Mouse (Mus musculus) thymus, adult 2 months (tissue): Measurements from ENCODE around the gene Tpcn1. TPM values are rescaled to one million over a fixed set of nuclear protein-coding genes. Genes with fewer than 3 reads are reported as not detected.

ENCODE experiments used
- DNase-seq: peaks from one replicate; pipeline ENCODE4 v3.0.0; 2021
- H3K27ac ChIP-seq: fragments of 200-500 bp; 2 replicates; pipeline ENCODE4 v1.5.1; 2012; ENCODE audit warnings: low read length, control low read depth; ENCODE audit not compliant: control insufficient read depth, insufficient read depth
- H3K27me3 ChIP-seq: fragments of 200-500 bp; 2 replicates; pipeline ENCODE4 v1.6.1; 2012; ENCODE audit warnings: mild to moderate bottlenecking, low read length, moderate library complexity, mixed read lengths; ENCODE audit not compliant: control insufficient read depth, insufficient read depth
- H3K36me3 ChIP-seq: fragments of 200-500 bp; 2 replicates; pipeline ENCODE4 v1.6.1; 2012; ENCODE audit warnings: mild to moderate bottlenecking, low read length, moderate library complexity; ENCODE audit not compliant: control insufficient read depth, insufficient read depth
- H3K4me1 ChIP-seq: fragments of 200-500 bp; replicated peaks from 2 replicates; pipeline ENCODE4 v1.6.1; 2012; ENCODE audit warnings: low read length; ENCODE audit not compliant: control insufficient read depth, insufficient read depth
- H3K4me3 ChIP-seq: fragments of 200-500 bp; 2 replicates; pipeline ENCODE4 v1.5.1; 2012; ENCODE audit warnings: mild to moderate bottlenecking, low read length, control low read depth, moderate library complexity; ENCODE audit not compliant: control insufficient read depth, insufficient read depth
- CTCF ChIP-seq: fragments of 200-500 bp; IDR thresholded peaks from 2 replicates; pipeline ENCODE4 v1.5.1; 2012; ENCODE audit warnings: mild to moderate bottlenecking, control low read depth, low read length, moderate library complexity, borderline replicate concordance; ENCODE audit not compliant: control insufficient read depth, poor library complexity, insufficient read depth; ENCODE audit errors: extremely low read depth
- POLR2A ChIP-seq: fragments of 200-500 bp; IDR thresholded peaks from 2 replicates; pipeline ENCODE4 v1.6.1; 2012; ENCODE audit warnings: mild to moderate bottlenecking, low read length, control low read depth, moderate library complexity; ENCODE audit not compliant: control insufficient read depth, poor library complexity, insufficient read depth; ENCODE audit errors: extremely low read depth
- WGBS: fragments of 180-500 bp; shearing (Covaris S2); methylation state at CpG from one replicate; pipeline ENCODE4 v1.1.7; 2018; 5-methylcytosine and 5-hydroxymethylcytosine counted together
- polyA plus RNA-seq: library from polyadenylated mRNA; depleted of rRNA; stranded (reverse); fragments of >200 nt; gene quantifications from 2 replicates; pipeline ENCODE4 v1.2.3, GENCODE M21; 2012

The Tpcn1 gene
- polyA plus RNA-seq, 1 experiment, result 203 TPM

DNA sequence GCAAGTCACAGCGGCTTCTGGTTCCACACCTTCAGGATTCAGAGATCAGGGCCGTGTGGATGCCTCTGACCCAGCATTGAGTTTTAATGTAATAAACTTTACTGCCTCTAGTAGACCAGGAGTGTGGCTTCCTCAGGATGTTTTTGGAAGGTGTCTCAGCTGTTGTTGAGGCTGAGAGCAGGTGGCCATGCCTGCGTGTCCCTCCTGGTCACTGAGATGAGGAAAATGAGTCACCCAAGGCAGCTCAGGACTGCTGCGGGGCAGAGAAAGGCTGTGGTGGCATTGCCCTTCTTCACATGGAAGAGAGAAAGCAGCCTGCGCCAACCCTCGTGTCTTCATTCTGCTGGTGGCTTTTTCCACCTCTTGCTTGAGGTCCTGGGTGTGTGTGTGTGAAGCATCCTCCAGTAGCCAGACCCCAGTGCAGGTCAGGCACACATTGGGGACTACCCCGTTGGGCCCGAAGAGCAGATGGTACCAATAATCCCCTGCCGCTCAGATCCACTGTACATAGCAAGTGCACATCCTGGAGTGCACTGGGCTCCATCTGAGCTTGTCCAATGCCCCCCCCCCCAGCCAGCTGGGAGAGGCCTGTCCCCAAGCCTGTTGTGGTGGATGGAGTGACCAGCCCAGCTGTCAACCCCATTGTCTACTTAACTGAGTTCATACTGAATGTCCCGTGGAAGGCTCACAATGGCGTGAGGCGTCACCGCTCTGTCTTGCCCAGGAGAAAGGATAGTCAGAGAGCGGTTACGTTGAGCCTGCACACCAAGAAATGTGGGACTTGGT, 39.2 kb upstream of the Tpcn1 start:
- WGBS, result 96% methylated on average over 15 of the region's 15 CpGs
- no peak overlapping the region for H3K27ac ChIP-seq
- H3K27me3 ChIP-seq, result no peaks in the 10 kb centered on the region
- no peak for TF ChIP-seq CTCF
- TF ChIP-seq POLR2A, result no peak
- H3K4me3 ChIP-seq, result no peak overlapping the region
- DNase-seq, result no peak
- peaks cover 43% of the 10 kb centered on the region for H3K36me3 ChIP-seq
- peaks cover 51% of the 10 kb centered on the region for H3K4me1 ChIP-seq

DNA sequence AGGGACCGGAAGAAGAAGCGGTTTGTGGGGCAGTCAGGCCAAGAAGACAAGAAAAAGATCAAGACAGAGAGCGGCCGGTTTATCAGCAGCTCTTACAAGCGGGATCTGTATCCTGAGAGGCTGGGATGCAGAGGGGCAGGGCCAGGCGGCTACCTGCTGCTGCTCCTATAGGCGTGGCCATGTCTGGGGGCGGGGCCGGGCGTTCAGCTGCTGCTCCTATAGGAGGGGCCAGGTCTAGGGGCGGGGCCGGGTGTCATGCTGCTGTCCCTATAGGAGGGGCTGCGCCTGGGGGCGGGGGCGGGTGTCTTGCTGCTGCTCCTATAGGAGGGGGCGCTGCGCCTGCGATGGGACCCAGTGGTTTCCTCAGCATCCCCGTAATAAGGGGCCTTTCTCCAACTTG, 37.9 kb upstream of the Tpcn1 start:
- Histone ChIP-seq H3K4me1 (peaks cover 60% of the 10 kb centered on the region), H3K4me3 (no peak overlapping the region), H3K27ac (no peak overlapping the region), H3K36me3 (peaks cover 43% of the 10 kb centered on the region), H3K27me3 (no peaks in the 10 kb centered on the region)
- TF ChIP-seq POLR2A, result no peak
- TF ChIP-seq CTCF, result no peak
- WGBS, result 87% methylated on average over 19 of the region's 19 CpGs
- DNase-seq, result no peak

DNA sequence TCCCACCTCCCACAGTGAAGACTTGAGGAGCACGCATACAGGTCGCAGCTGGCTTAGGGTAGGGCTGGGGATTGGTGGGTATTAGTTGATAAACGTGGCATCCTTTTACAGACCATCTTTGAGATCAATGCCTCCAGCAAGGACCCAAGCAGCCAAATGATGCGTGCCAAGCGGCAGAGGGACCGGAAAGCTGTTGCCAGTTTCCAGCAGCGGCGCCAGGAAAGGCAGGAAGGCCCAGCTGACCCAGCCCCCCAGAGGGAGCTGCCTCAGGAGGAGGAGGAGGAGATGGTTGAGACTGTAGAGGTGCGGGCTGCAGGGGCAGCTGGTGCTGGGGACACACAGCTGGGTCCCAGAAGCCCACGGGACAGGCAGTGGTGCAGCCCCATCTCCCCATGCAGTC, 36.0 kb upstream of the Tpcn1 start:
- no peaks in the 10 kb centered on the region for H3K27me3 ChIP-seq
- TF ChIP-seq POLR2A, result no peak
- TF ChIP-seq CTCF, result no peak
- 97% methylated on average over 10 of the region's 10 CpGs for whole genome bisulfite sequencing
- H3K27ac ChIP-seq, result no peak overlapping the region
- H3K36me3 ChIP-seq, result peaks cover 50% of the 10 kb centered on the region
- no peak for DNase-seq
- peaks cover 59% of the 10 kb centered on the region for H3K4me1 ChIP-seq
- H3K4me3 ChIP-seq, result no peak overlapping the region

DNA sequence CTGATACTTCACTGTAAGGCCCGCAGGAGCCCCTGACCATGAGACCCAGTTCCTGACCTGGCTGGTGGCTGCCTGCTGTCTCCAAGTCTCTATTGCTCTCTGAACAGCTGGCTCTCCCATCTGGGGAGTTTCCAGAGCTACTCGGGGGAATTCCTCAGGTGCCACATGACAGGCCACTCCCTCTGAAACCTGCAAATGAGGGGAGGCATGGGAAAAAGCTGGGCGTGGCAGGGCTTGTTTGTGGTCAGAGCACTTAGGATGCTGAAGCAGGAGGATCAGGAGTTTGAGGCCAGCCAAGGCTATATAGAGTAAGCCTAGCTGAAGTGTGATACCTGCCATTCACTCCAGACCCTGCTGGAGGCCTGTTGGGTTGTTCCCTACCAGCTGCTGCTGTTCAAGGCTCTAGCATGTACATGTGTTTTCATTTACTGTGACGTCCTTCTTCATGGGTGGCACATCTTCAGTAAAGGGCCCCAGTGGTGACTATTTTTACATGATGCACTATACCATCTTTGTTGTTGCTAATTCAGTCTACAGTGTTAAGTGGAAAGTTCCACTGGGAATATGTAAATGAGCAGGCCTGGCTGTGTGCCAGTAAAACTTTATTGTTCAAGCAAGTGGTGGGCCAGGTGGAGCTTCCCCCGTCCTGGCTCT, 33.9 kb upstream of the Tpcn1 start:
- Histone ChIP-seq H3K36me3 (peaks cover 48% of the 10 kb centered on the region), H3K4me3 (peak overlapping the region; percentile 81), H3K27me3 (no peaks in the 10 kb centered on the region), H3K4me1 (peaks cover 45% of the 10 kb centered on the region), H3K27ac (peak overlapping the region; percentile 96)
- no peak for DNase-seq
- WGBS, result 47% methylated on average over 5 of the region's 5 CpGs
- TF ChIP-seq POLR2A, result no peak
- TF ChIP-seq CTCF, result no peak

DNA sequence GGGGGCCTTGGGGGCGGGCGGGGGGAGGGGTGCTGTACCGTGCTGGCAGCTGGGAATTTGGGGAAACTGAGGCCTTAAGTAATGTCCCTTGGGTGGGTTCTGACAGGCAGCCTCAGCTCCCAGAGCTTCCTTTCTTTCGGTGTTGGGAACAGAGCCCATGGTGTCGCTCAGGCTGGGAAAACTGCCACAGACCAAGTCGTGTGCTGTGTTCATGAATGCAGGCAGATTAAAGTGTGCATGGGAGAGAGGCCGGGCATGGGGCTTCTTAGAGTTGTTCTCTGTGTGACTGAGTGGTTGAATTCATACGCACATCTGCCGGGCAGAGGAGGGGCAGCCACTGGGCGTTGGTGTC, 33.3 kb upstream of the Tpcn1 start:
- Histone ChIP-seq H3K27me3 (no peaks in the 10 kb centered on the region), H3K4me1 (peaks cover 42% of the 10 kb centered on the region), H3K27ac (peak overlapping the region; percentile 96), H3K36me3 (peaks cover 43% of the 10 kb centered on the region), H3K4me3 (peak overlapping the region; percentile 81)
- TF ChIP-seq POLR2A, result no peak
- DNase-seq, result no peak
- 46% methylated on average over 10 of the region's 10 CpGs for WGBS

DNA sequence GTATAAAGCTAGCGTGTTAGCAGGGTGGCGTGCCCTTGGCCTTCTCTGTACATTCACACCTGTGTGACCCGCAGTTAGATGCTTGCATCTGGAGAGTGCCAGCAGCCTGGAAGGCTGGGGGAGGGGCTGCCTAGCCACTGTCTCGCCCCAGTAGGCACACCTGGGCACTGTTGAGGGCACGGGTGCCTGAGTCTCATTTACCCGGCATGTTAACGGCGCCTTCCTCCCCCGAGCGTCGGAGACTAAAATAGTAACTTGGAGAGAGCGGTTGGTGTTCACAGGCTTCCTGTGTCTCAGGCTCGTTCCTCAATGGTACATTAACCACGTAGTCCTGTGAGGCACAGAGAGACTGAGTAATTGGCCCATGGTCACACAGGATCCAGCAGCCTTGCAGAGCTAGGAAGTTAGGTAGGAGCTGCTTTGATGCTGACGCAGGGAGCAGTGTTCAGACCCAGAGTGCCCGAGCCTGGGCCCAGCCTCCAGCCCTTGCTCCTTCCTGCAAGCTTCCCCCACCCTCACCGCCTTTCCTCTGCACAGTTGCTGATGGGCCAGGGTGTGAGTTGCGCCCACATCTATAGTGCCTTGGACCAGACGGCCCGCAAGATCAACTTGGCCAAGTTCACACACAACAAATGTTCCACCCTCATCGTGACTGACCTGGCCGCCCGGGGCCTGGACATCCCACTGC, 32.7 kb upstream of the Tpcn1 start:
- WGBS, result 16% methylated on average over 23 of the region's 23 CpGs
- Histone ChIP-seq H3K4me3 (peak overlapping the region; percentile 81), H3K27ac (peak overlapping the region; percentile 96), H3K36me3 (peaks cover 37% of the 10 kb centered on the region), H3K27me3 (no peaks in the 10 kb centered on the region), H3K4me1 (peaks cover 42% of the 10 kb centered on the region)
- DNase-seq, result peak; percentile 91
- no peak for TF ChIP-seq CTCF
- TF ChIP-seq POLR2A, result peak; percentile 70
